Mouse (Mus musculus) hindbrain, embryonic 16.5 days (tissue): ENCODE measurements at regions not wholly inside any gene's neighbourhood (a gene's known extent, or its start where the extent isn't known, plus 50 kb on each side); places are given as distances from the start of the nearest gene placed in this dataset.

Experiments used
- ATAC-seq: fragments of 200-750 bp; cut with Nextera tagmentation; 2 replicates; pipeline ENCODE4 v1.8.0; 2017; ENCODE audit warnings: moderate TSS enrichment, moderate library complexity
- H3K27ac ChIP-seq: fragments of 300-500 bp; sonication (generic); 2 replicates; pipeline ENCODE4 v1.5.1; 2014; ENCODE audit warnings: low read depth, mild to moderate bottlenecking, control low read depth, low read length, moderate library complexity
- H3K27me3 ChIP-seq: fragments of 300-500 bp; sonication (generic); replicated peaks from 2 replicates; pipeline ENCODE4 v1.6.1; 2014; ENCODE audit warnings: low read length; ENCODE audit not compliant: control insufficient read depth, insufficient read depth
- H3K36me3 ChIP-seq: fragments of 300-500 bp; sonication (generic); 2 replicates; pipeline ENCODE4 v1.6.1; 2014; ENCODE audit warnings: mild to moderate bottlenecking, low read length, moderate library complexity, mixed read lengths; ENCODE audit not compliant: control insufficient read depth, insufficient read depth
- H3K4me1 ChIP-seq: fragments of 300-500 bp; sonication (generic); 2 replicates; pipeline ENCODE4 v1.6.1; 2014; ENCODE audit warnings: low read depth, low read length; ENCODE audit not compliant: control insufficient read depth, insufficient read depth
- H3K4me2 ChIP-seq: fragments of 300-500 bp; sonication (generic); 2 replicates; pipeline ENCODE4 v1.6.1; 2014; ENCODE audit warnings: mild to moderate bottlenecking, low read length, control low read depth, moderate library complexity
- H3K4me3 ChIP-seq: fragments of 300-500 bp; sonication (generic); 2 replicates; pipeline ENCODE4 v1.5.1; 2014; ENCODE audit warnings: mild to moderate bottlenecking, low read length, control low read depth, moderate library complexity
- H3K9ac ChIP-seq: fragments of 300-500 bp; sonication (generic); 2 replicates; pipeline ENCODE4 v1.6.1; 2014; ENCODE audit warnings: low read depth, mild to moderate bottlenecking, control low read depth, low read length, moderate library complexity
- H3K9me3 ChIP-seq: fragments of 300-500 bp; sonication (generic); 2 replicates; pipeline ENCODE4 v1.6.1; 2014; ENCODE audit warnings: mild to moderate bottlenecking, low read length, moderate library complexity; ENCODE audit not compliant: control insufficient read depth
- WGBS: fragments of 180-500 bp; shearing (Covaris S2); extraction: QIAGEN DNeasy Blood & Tissue Kit; methylation state at CpG from one replicate; pipeline ENCODE4 v1.1.7; 2014; 5-methylcytosine and 5-hydroxymethylcytosine counted together

- Histone ChIP-seq H3K4me2 (no peak overlapping the region), H3K4me3 (no peak overlapping the region), H3K4me1 (no peaks in the 10 kb centered on the region), H3K36me3 (no peaks in the 10 kb centered on the region), H3K9ac (no peak overlapping the region), H3K27me3 (no peaks in the 10 kb centered on the region), H3K9me3 (no peaks in the 10 kb centered on the region), H3K27ac (no peak overlapping the region)
- 92% methylated on average over 3 of the region's 3 CpGs for WGBS
- ATAC-seq: no peak
Observed at GRCm38 (mm10) chr5:85467151-85467550, 598.2 kb downstream of the Cenpc1 start.
